Mouse (Mus musculus) embryo, embryonic 11.5 days (tissue): ENCODE data around the gene Ago1.

Experiments
- DNase-seq: peaks from one replicate; pipeline ENCODE4 v3.0.0-alpha.2; 2012; ENCODE audit warnings: low read depth, low spot score

The Ago1 gene

GRCm38 (mm10) chr4:126473031-126473430, 4.6 kb upstream of the Ago1 start:
- DNase-seq, result no peak

- no peak for DNase-seq
These were observed 951 bp upstream of the Ago1 start for GRCm38 (mm10) chr4:126469334-126469733.

- no peak for DNase-seq
These were observed 542 bp upstream of the Ago1 start for GRCm38 (mm10) chr4:126468925-126469324.

GRCm38 (mm10) chr4:126467721-126468284, 580 bp downstream of the Ago1 start:
- DNase-seq, result peak; percentile 76

- no peak for DNase-seq
These were observed 2.1 kb downstream of the Ago1 start for GRCm38 (mm10) chr4:126466251-126466750.

GRCm38 (mm10) chr4:126465843-126466242, 2.5 kb downstream of the Ago1 start:
- peak; percentile 70 for DNase-seq

- DNase-seq, result no peak
These were observed 3.5 kb downstream of the Ago1 start for GRCm38 (mm10) chr4:126464892-126465235.

- DNase-seq, result no peak
These were observed 4.0 kb downstream of the Ago1 start for GRCm38 (mm10) chr4:126464189-126464891.

- DNase-seq, result no peak
These were observed 12.9 kb downstream of the Ago1 start for GRCm38 (mm10) chr4:126455441-126455840.

- no peak for DNase-seq
These were observed 13.7 kb downstream of the Ago1 start for GRCm38 (mm10) chr4:126454547-126455254.

GRCm38 (mm10) chr4:126450268-126450667, 18.1 kb downstream of the Ago1 start:
- no peak for DNase-seq

- DNase-seq, result no peak
These were observed 21.3 kb downstream of the Ago1 start for GRCm38 (mm10) chr4:126447126-126447525.

- no peak for DNase-seq
These were observed 23.9 kb downstream of the Ago1 start for GRCm38 (mm10) chr4:126444528-126444927.

GRCm38 (mm10) chr4:126438261-126438660, 30.1 kb downstream of the Ago1 start:
- no peak for DNase-seq

GRCm38 (mm10) chr4:126436268-126436667, 32.1 kb downstream of the Ago1 start:
- DNase-seq, result no peak

GRCm38 (mm10) chr4:126434094-126434493, 34.3 kb downstream of the Ago1 start:
- no peak for DNase-seq

- DNase-seq, result no peak
These were observed 35.2 kb downstream of the Ago1 start for GRCm38 (mm10) chr4:126433175-126433574.

- DNase-seq, result no peak
These were observed 36.6 kb downstream of the Ago1 start for GRCm38 (mm10) chr4:126431746-126432145.

- peak; percentile 78 for DNase-seq
These were observed 38.9 kb downstream of the Ago1 start, which contains the start of gene Ago3 for GRCm38 (mm10) chr4:126429347-126430079. TSS of gene Ago3 (minus strand) at chr4:126429556.

GRCm38 (mm10) chr4:126428682-126429346, 39.6 kb downstream of the Ago1 start:
- no peak for DNase-seq

- no peak for DNase-seq
These were observed 44.5 kb downstream of the Ago1 start for GRCm38 (mm10) chr4:126423866-126424265.
